Mouse (Mus musculus) embryonic facial prominence, embryonic 11.5 days (tissue): ENCODE measurements around the gene Rarg. TPM values are rescaled to one million over a fixed set of nuclear protein-coding genes. Genes with fewer than 3 reads are reported as not detected.

ENCODE experiments used
- ATAC-seq: fragments of 200-750 bp; cut with Nextera tagmentation; replicated peaks from 2 replicates; pipeline ENCODE4 v1.8.0; 2017; ENCODE audit warnings: low read depth; ENCODE audit not compliant: insufficient number of reproducible peaks, low FRiP score, low TSS enrichment
- DNase-seq: peaks from one replicate; pipeline ENCODE4 v3.0.0-alpha.2; 2015; ENCODE audit warnings: low spot score
- H3K27ac ChIP-seq: fragments of 300-500 bp; sonication (generic); replicated peaks from 2 replicates; pipeline ENCODE4 v1.5.1; 2014; ENCODE audit warnings: mild to moderate bottlenecking, low read depth, low read length, control low read depth
- H3K27me3 ChIP-seq: fragments of 300-500 bp; sonication (generic); 2 replicates; pipeline ENCODE4 v1.6.1; 2014; ENCODE audit warnings: mild to moderate bottlenecking, low read length, moderate library complexity, mixed read lengths; ENCODE audit not compliant: control insufficient read depth, insufficient read depth
- H3K36me3 ChIP-seq: fragments of 300-500 bp; sonication (generic); replicated peaks from 2 replicates; pipeline ENCODE4 v1.6.1; 2014; ENCODE audit warnings: low read depth, mild to moderate bottlenecking, low read length, moderate library complexity, mixed read lengths; ENCODE audit not compliant: control insufficient read depth, insufficient read depth
- H3K4me1 ChIP-seq: fragments of 300-500 bp; sonication (generic); 2 replicates; pipeline ENCODE4 v1.6.1; 2014; ENCODE audit warnings: low read length, mixed read lengths; ENCODE audit not compliant: control insufficient read depth, insufficient read depth
- H3K4me2 ChIP-seq: fragments of 300-500 bp; sonication (generic); 2 replicates; pipeline ENCODE4 v1.6.1; 2014; ENCODE audit warnings: low read depth, mild to moderate bottlenecking, control low read depth, low read length, moderate library complexity
- H3K4me3 ChIP-seq: fragments of 300-500 bp; sonication (generic); 2 replicates; pipeline ENCODE4 v1.5.1; 2014; ENCODE audit warnings: low read depth, low read length, control low read depth
- H3K9ac ChIP-seq: fragments of 300-500 bp; sonication (generic); replicated peaks from 2 replicates; pipeline ENCODE4 v1.6.1; 2014; ENCODE audit warnings: mild to moderate bottlenecking, control low read depth, low read length
- H3K9me3 ChIP-seq: fragments of 300-500 bp; sonication (generic); replicated peaks from 2 replicates; pipeline ENCODE4 v1.6.1; 2016; ENCODE audit warnings: mild to moderate bottlenecking, low read length, inconsistent platforms, mixed read lengths; ENCODE audit not compliant: control insufficient read depth
- WGBS: fragments of 180-500 bp; shearing (Covaris S2); extraction: QIAGEN DNeasy Blood & Tissue Kit; methylation state at CpG from one replicate; pipeline ENCODE4 v1.1.7; 2014; 5-methylcytosine and 5-hydroxymethylcytosine counted together
- polyA plus RNA-seq: library from polyadenylated mRNA; unstranded; fragments of >200 nt; fragmentation: Nextera tagmentation; extraction: Ambion mirVana; gene quantifications from 2 replicates; pipeline ENCODE4 v1.2.1, GENCODE M21; 2014

Gene Rarg
- polyA plus RNA-seq: 68.1 and 70.2 TPM in 2 replicates

- Histone ChIP-seq H3K9me3 (no peaks in the 10 kb centered on the region), H3K4me3 (peak within 1 kb of the TSS; percentile 73), H3K27ac (peak within 1 kb of the TSS; percentile 96), H3K4me2 (peak within 1 kb of the TSS; percentile 90), H3K27me3 (peaks cover 2% of the 10 kb centered on the region; the same call in 1 of the 2 replicates), H3K36me3 (no peaks in the 10 kb centered on the region), H3K9ac (peak within 1 kb of the TSS; percentile 89), H3K4me1 (peaks cover 15% of the 10 kb centered on the region; the same call in 1 of the 2 replicates)
- under 1% methylated on average over 41 of the region's 46 CpGs for WGBS
- ATAC-seq: 0 out of 2 replicates have a peak, but pooled peaks have one; percentile 21
- DNase-seq: peak; percentile 72
Measured at GRCm38 (mm10) chr15:102257202-102258075, at the start of gene Rarg. Gene Rarg, minus strand, starts transcription at chr15:102257517.

- Histone ChIP-seq H3K9me3 (no peaks in the 10 kb centered on the region), H3K9ac (no peak overlapping the region), H3K27me3 (no peaks in the 10 kb centered on the region), H3K4me3 (no peak overlapping the region), H3K36me3 (peaks cover 14% of the 10 kb centered on the region), H3K27ac (no peak overlapping the region), H3K4me1 (no peaks in the 10 kb centered on the region), H3K4me2 (no peak overlapping the region)
- ATAC-seq: no peak
- WGBS: 94% methylated on average over 6 of the region's 6 CpGs
- DNase-seq: no peak
Measured at GRCm38 (mm10) chr15:102302542-102302941, 45.2 kb upstream of the Rarg start.

- H3K9ac ChIP-seq: peak overlapping the region; percentile 69
- ATAC-seq (peak; percentile 24; the same call in 1 of the 2 replicates), DNase-seq (no peak)
- H3K4me3 ChIP-seq: peak overlapping the region; percentile 82
- 5% methylated on average over 24 of the region's 24 CpGs for WGBS
- H3K27ac ChIP-seq: 0 out of 2 replicates have a peak overlapping the region, but pooled peaks have one; percentile 49
- H3K9me3 ChIP-seq: no peaks in the 10 kb centered on the region
- H3K4me2 ChIP-seq: peak overlapping the region; percentile 84
- H3K27me3 ChIP-seq: no peaks in the 10 kb centered on the region
- peaks cover 9% of the 10 kb centered on the region for H3K36me3 ChIP-seq
- no peaks in the 10 kb centered on the region; the same call in 1 of the 2 replicates for H3K4me1 ChIP-seq
Measured at GRCm38 (mm10) chr15:102296368-102297006, 39.2 kb upstream of the Rarg start.

GRCm38 (mm10) chr15:102295633-102296367 is 38.5 kb upstream of the Rarg start, which contains the start of gene Espl1:
Gene Espl1, plus strand, starts transcription at chr15:102296266.
- Histone ChIP-seq H3K4me2 (peak within 1 kb of the TSS; percentile 84), H3K9me3 (no peaks in the 10 kb centered on the region), H3K27me3 (no peaks in the 10 kb centered on the region), H3K4me1 (no peaks in the 10 kb centered on the region; the same call in 1 of the 2 replicates), H3K27ac (0 out of 2 replicates have a peak within 1 kb of the TSS, but pooled peaks have one; percentile 49), H3K4me3 (peak within 1 kb of the TSS; percentile 82), H3K9ac (peak within 1 kb of the TSS; percentile 69), H3K36me3 (peaks cover 9% of the 10 kb centered on the region)
- peak; percentile 93 for ATAC-seq
- WGBS: 8% methylated on average over 25 of the region's 25 CpGs
- DNase-seq: peak; percentile 98

GRCm38 (mm10) chr15:102287395-102287794 is 30.1 kb upstream of the Rarg start:
- Histone ChIP-seq H3K27ac (no peak overlapping the region), H3K4me1 (no peaks in the 10 kb centered on the region), H3K4me2 (no peak overlapping the region), H3K9me3 (no peaks in the 10 kb centered on the region), H3K36me3 (no peaks in the 10 kb centered on the region), H3K9ac (no peak overlapping the region), H3K27me3 (no peaks in the 10 kb centered on the region), H3K4me3 (no peak overlapping the region)
- peak; percentile 59 for DNase-seq
- ATAC-seq: no peak

GRCm38 (mm10) chr15:102283648-102284047 is 26.3 kb upstream of the Rarg start:
- Histone ChIP-seq H3K4me3 (no peak overlapping the region), H3K9ac (no peak overlapping the region), H3K27ac (no peak overlapping the region), H3K36me3 (no peaks in the 10 kb centered on the region; the same call in none of the 2 replicates), H3K4me1 (peaks cover 6% of the 10 kb centered on the region), H3K4me2 (no peak overlapping the region), H3K9me3 (no peaks in the 10 kb centered on the region), H3K27me3 (no peaks in the 10 kb centered on the region)
- WGBS: 73% methylated on average over 3 of the region's 3 CpGs
- no peak for ATAC-seq
- no peak for DNase-seq

GRCm38 (mm10) chr15:102282463-102283292 is 25.4 kb upstream of the Rarg start:
- no peak overlapping the region for H3K27ac ChIP-seq
- H3K4me3 ChIP-seq: no peak overlapping the region
- no peaks in the 10 kb centered on the region for H3K9me3 ChIP-seq
- H3K4me1 ChIP-seq: peaks cover 6% of the 10 kb centered on the region
- DNase-seq (no peak), ATAC-seq (no peak)
- 86% methylated on average over 8 of the region's 8 CpGs for WGBS
- H3K36me3 ChIP-seq: no peaks in the 10 kb centered on the region; the same call in none of the 2 replicates
- H3K4me2 ChIP-seq: no peak overlapping the region
- no peaks in the 10 kb centered on the region for H3K27me3 ChIP-seq
- no peak overlapping the region for H3K9ac ChIP-seq
